Mouse (Mus musculus) brain, embryonic 14.5 days (tissue): ENCODE measurements at regions not wholly inside any gene's neighbourhood (a gene's known extent, or its start where the extent isn't known, plus 50 kb on each side); places are given as distances from the start of the nearest gene placed in this dataset.

Source experiments
- DNase-seq: peaks from one replicate; pipeline ENCODE4 v3.0.0-alpha.2; 2011; ENCODE audit warnings: low read depth
- CTCF ChIP-seq: fragments of 200-500 bp; IDR thresholded peaks from 2 replicates; pipeline ENCODE4 v1.5.1; 2012; ENCODE audit warnings: inconsistent platforms, mild to moderate bottlenecking, moderate library complexity, borderline replicate concordance; ENCODE audit not compliant: insufficient read depth, insufficient read length; ENCODE audit errors: extremely low read depth
- POLR2A ChIP-seq: fragments of 200-500 bp; IDR thresholded peaks from 2 replicates; pipeline ENCODE4 v1.6.1; 2012; ENCODE audit warnings: mild to moderate bottlenecking, inconsistent platforms, borderline replicate concordance; ENCODE audit not compliant: poor library complexity, insufficient read depth, insufficient read length, severe bottlenecking; ENCODE audit errors: extremely low read depth

DNA sequence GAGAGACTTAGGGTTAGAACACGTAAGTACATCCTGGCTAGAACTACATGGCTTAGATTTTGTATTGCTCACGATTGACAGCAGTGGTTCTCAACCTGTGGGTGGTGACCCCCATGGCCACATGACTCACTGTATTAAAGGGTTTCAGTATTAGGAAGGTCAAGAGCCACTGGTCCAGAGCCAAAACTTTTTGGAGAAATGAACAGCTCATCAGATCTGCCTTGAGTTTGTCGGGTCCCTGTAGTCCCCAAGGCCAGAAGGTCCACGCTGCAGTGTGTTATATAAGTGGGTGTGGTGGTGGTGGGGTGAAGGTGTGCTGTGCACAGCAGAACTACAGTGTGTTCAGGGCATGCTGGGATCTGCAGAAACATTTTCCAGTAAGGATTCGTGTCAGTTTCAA, 72.2 kb upstream of the Map4k3 start:
- no peak for TF ChIP-seq CTCF
- TF ChIP-seq POLR2A, result no peak
- no peak for DNase-seq

DNA sequence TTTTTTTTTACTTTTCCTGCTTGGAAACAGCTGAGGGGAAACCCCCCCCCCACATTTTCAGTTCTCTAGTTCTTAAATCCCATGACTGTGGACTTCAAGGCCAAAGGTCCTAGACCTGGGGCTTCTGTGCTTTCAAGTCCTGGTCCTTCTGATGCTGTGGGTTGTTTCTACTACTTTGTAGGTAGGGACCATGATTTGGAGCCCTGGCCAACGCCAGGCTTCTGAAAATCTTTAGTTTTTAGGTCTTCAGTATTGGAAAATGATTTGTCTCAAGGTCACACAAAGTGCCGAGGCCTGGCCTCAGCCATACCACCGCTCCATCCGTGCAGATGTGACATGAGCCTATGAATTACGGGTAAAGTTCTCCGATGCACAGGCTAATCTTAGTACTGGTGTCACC, 70.8 kb upstream of the Map4k3 start:
- no peak for TF ChIP-seq CTCF
- no peak for TF ChIP-seq POLR2A
- no peak for DNase-seq

DNA sequence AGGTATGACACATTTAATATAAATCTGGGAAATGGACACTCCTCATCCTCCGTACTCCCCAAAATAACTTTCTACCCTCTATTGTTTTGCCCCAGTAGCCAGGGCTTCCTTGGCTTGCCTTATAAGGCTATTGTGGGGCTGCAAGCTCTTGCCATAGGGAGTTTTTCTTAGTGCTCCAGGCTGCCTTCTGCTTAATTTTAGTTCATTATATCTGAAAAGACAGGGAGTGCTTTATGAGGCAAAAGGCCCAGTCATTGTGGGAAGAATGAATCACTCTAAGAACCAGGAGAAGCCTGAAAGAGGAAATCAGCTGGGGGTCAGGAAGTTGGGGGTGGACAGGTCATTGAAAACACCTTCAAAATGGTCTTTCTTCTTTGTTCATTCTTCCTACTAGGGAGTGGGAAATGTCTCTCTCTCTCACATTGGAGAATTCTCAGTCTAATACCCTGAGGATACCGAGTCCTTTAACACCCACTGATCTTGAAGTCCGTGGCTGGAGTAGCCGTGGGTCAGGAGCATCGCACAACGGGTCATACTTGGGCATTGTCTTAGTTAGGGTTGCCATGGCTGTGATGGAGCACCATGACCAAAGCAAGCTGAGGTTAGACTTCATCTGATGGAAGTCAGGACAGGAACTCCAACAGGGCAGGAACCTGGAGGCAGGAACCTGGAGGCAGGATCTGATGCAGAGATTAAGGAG, 70.1 kb upstream of the Map4k3 start:
- TF ChIP-seq POLR2A (no peak), CTCF (no peak)
- no peak for DNase-seq

DNA sequence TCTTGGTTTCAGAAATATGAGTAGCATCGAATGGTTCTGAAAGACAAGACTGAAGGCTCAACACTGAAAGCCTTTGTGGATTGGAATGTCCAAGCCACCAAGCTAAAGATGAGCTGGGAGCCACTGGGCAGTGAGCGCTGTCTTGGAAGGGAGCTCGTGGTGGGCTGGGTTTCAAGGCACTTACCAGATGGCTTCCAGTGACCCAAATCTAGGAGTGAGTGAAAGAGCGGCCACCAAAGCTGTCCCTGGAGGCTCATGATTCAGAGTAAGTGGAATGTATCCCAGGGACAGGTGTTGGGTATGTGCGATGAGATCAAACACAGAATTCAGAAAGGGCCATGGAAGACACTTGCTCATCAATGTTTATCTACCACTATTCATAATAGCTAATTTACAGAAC, 68.5 kb upstream of the Map4k3 start:
- no peak for DNase-seq
- no peak for TF ChIP-seq POLR2A
- no peak for TF ChIP-seq CTCF

DNA sequence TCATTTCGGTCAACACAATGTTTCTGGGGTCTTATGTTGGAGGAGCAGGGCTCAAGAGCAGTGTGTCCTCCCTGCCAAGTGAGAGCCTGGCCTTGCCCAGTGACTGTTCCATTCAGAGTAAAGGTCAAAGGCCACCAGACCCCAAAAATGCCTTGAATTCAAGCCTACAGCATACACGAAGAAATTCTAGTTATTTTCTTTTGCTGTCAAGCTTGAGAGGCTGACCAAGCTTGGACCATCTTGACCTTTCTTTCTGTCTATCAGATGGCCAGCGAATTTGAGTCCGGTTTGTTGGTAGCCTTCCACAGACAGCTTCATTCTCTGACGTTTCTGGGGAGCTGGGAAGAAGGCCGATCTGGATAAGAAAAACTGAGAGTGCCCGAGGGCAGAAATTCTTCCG, 68.1 kb upstream of the Map4k3 start:
- TF ChIP-seq POLR2A (no peak), CTCF (no peak)
- DNase-seq, result no peak

DNA sequence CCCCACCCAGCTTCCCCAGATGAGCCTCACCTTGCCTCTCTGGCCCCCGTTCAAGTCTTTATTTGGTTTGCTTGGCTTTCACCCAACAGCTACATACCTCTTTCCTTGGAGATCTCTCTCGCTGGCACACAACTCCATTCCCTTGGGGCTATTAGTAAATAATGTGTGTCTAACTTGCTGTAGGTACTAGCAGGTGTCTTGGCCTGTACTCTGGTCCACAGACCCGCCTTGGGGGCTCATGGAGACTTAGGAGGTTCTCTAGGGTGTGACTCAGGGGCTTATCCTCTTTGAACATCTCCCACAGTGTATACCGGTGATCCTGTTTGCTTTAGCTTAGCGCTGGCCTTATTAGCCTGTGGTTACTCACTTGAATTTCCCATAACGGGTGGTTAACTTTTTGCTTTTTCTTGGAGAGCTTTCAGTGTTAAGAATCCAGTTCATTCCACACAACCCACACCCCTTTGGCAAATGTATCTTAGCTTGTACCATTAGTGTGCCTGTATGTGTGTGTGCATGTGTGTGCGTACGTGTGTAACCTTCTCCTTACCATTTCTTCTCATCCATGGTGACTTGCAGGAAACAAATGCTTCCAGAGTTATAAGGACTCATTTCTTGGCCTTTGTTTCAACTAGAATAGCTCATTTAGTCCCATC, 67.3 kb upstream of the Map4k3 start:
- TF ChIP-seq CTCF (no peak), POLR2A (no peak)
- no peak for DNase-seq

DNA sequence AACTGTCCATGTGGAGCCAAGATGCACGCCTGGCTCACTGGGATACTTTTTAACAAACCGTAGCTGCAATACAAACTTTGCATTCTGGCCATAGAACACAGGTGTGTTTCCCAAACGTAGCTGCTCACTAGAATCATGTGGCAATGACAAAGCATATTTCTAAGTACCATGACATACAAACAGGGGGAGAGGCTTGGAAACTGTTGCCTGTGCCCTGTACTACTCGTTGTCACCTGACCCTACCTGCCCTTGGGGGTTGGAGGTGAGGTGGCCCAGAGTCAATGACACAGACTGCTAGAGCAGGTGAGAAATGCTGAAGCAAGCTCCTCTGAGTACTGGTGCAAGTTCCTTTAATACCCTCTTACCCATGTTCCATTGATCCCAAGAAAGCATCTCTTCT, 64.3 kb upstream of the Map4k3 start:
- no peak for TF ChIP-seq POLR2A
- no peak for DNase-seq

DNA sequence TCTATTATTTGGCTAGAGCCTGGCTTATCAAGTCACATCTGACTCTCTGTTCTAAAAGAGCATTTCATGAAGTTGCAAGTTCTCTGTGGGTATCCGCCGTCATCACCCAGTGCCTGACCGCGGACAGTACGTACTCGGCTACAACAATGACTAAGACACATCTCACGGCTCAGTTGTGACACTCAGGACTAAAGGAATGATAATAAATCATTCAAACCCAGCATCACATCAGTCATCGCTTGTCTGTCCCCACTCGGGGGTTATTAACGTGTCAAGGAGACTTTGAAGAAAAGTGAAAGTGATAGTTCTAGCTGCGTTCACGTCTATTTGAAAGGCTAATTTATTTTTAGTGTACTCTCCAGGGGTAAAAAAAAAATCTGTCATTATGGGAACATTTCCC, 61.4 kb upstream of the Map4k3 start:
- peak; percentile 43 for DNase-seq

DNA sequence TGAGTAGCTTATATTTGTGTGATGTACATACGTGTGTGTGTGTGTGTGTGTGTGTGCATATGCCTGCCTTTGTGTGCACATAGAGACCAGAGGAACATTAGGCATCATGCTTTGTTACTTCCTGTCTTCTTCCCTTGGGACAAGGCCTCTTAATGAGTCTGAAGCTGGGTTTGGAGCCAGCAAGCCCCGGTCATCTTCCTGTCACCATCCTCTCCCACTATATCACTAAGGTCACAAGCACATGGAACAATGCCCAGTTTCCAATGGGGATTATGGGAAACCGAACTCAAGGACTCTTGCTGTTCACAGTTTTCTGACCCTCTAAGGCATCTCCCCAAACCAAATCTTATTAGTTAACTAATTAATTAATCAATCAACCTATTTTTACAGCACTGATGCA, 60.7 kb upstream of the Map4k3 start:
- TF ChIP-seq CTCF, result no peak
- no peak for TF ChIP-seq POLR2A

More for the DNA sequence above, 61.4 kb upstream of the Map4k3 start:
- no peak for TF ChIP-seq CTCF
- TF ChIP-seq POLR2A, result no peak

DNA sequence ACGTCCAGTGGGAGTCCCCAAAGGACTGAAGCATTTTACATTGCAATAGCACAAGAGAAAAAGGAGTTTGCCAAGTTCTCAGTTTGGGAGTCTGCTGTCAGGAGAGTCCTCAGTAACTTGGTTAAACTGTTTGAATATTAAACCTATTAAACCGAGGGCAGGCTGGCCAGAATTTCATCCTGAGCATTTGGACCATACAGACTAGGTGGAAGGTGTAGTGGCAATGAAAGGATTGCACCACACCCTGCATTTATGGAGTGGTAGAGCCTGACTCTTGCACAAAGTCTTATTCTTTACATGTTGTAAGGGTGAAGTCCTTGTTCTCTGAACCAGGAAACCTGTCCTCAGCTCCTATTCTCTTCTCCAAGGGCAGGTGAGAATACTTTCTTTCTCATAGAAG, 58.6 kb upstream of the Map4k3 start:
- no peak for TF ChIP-seq CTCF
- no peak for TF ChIP-seq POLR2A
- no peak for DNase-seq

More for the DNA sequence above, 60.7 kb upstream of the Map4k3 start:
- DNase-seq, result no peak

DNA sequence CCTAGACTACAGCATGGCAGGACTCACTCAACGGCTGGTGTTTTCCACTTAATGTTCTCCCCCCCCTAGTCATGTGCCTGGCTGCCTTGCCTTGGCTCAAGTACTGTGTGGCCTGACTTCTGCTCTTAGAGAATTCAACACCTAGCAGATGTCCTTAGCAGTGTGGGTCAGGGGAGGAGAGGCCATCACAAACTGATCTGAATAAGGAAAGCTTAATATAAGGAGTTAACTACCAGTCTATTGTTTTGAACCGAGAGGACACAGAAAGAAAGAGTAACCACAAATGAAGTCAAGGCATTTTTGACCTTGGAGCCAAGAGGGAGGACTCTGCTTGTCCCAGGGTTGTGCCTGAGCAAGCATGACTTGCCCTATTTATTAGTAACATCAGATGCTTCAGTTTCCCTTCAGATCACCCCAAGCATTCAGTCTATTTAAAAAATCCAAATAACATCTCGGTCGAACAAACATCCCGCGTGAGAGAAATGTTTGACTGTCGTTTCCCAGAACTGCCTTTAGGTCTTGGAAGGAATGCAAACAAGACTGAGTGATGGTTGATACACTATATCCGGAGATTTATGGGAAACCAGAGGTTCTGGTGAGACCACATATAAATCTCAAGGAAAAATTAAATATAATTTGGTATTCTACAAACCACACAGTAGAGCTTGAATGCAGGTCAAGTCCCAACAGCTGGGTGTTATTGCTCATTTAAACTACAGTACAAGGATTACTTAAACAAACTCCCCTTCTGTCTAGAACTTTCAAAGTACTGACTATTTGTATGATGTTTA, 58.0 kb upstream of the Map4k3 start:
- TF ChIP-seq POLR2A, result no peak
- no peak for TF ChIP-seq CTCF
- no peak for DNase-seq
